Mouse (Mus musculus): ENCODE measurements at regions not wholly inside any gene's neighbourhood (a gene's known extent, or its start where the extent isn't known, plus 50 kb on each side); places are given as distances from the start of the nearest gene placed in this dataset.

GRCm38 (mm10) chr15:50423082-50423665, 3461.5 kb upstream of the Gm7489 start:
- DNase-seq (ENCODE audit: low spot score in 2 of 2), result no peak

- no peak for DNase-seq (ENCODE audit: low spot score in 2 of 2)
Measured at GRCm38 (mm10) chr15:50449604-50450003, 3435.1 kb upstream of the Gm7489 start.

- DNase-seq (ENCODE audit: low spot score in 2 of 2), result no peak
Measured at GRCm38 (mm10) chr15:50472626-50473025, 3412.1 kb upstream of the Gm7489 start.

- no peak for DNase-seq (ENCODE audit: low spot score in 2 of 2)
Measured at GRCm38 (mm10) chr15:50498716-50499115, 3386.0 kb upstream of the Gm7489 start.

- DNase-seq (ENCODE audit: low spot score in 2 of 2), result no peak
Measured at GRCm38 (mm10) chr15:50507999-50508624, 3376.6 kb upstream of the Gm7489 start.

- no peak for DNase-seq (ENCODE audit: low spot score in 2 of 2)
Measured at GRCm38 (mm10) chr15:50513036-50513435, 3371.7 kb upstream of the Gm7489 start.

GRCm38 (mm10) chr15:50524841-50525240, 3359.9 kb upstream of the Gm7489 start:
- DNase-seq (ENCODE audit: low spot score in 2 of 2), result no peak

- no peak for DNase-seq (ENCODE audit: low spot score in 2 of 2)
Measured at GRCm38 (mm10) chr15:50534490-50534889, 3350.2 kb upstream of the Gm7489 start.

- DNase-seq (ENCODE audit: low spot score in 2 of 2), result no peak
Measured at GRCm38 (mm10) chr15:50563611-50564010, 3321.1 kb upstream of the Gm7489 start.

- no peak for DNase-seq (ENCODE audit: low spot score in 2 of 2)
Measured at GRCm38 (mm10) chr15:50580811-50581210, 3303.9 kb upstream of the Gm7489 start.

GRCm38 (mm10) chr15:50583951-50584350, 3300.8 kb upstream of the Gm7489 start:
- DNase-seq (ENCODE audit: low spot score in 2 of 2), result no peak

- DNase-seq (ENCODE audit: low spot score in 2 of 2), result no peak
Measured at GRCm38 (mm10) chr15:50585496-50585895, 3299.2 kb upstream of the Gm7489 start.
